Mouse (Mus musculus) olfactory bulb, adult 2 months (tissue): ENCODE measurements around the gene Tnfsf10.

Experiments
- CTCF ChIP-seq: fragments of 200-500 bp; IDR thresholded peaks from 2 replicates; pipeline ENCODE4 v1.5.1; 2012; ENCODE audit warnings: low read depth, mild to moderate bottlenecking, low read length, moderate library complexity; ENCODE audit not compliant: insufficient read depth
- POLR2A ChIP-seq: fragments of 200-500 bp; IDR thresholded peaks from 2 replicates; pipeline ENCODE4 v1.6.1; 2012; ENCODE audit warnings: mild to moderate bottlenecking, low read depth, low read length, moderate library complexity; ENCODE audit not compliant: insufficient read depth

GRCm38 (mm10) chr3:27267327-27267726 lies 49.5 kb upstream of the Tnfsf10 start:
- TF ChIP-seq POLR2A (no peak), CTCF (no peak)
